Mouse (Mus musculus) thymus, postnatal 0 days (tissue): ENCODE results near the gene Mrpl35. TPM values are rescaled to one million over a fixed set of nuclear protein-coding genes. Genes with fewer than 3 reads are reported as not detected.
"Not testable (repeated sequence)": the region's sequence is repeated elsewhere in the genome, so short reads cannot be mapped to it uniquely, and the experiment has no call there.

Experiments
- DNase-seq: peaks from one replicate; pipeline ENCODE4 v3.0.0-alpha.2; 2015; ENCODE audit warnings: low spot score
- polyA plus RNA-seq: library from polyadenylated mRNA; unstranded; fragments of >200 nt; fragmentation: Nextera tagmentation; extraction: Ambion mirVana; gene quantifications from 2 replicates; pipeline ENCODE4 v1.2.1, GENCODE M21; 2015

The Mrpl35 gene
- 87.0 and 95.4 TPM in 2 replicates for polyA plus RNA-seq

GRCm38 (mm10) chr6:71826869-71827268 lies at the start of gene Mrpl35:
Gene Mrpl35, minus strand, starts transcription at chr6:71826969.
- DNase-seq: no peak

GRCm38 (mm10) chr6:71871396-71871795 lies 44.6 kb upstream of the Mrpl35 start:
- peak; percentile 24 for DNase-seq

- DNase-seq: peak; percentile 18
These were observed 42.0 kb upstream of the Mrpl35 start for GRCm38 (mm10) chr6:71868809-71869208.

GRCm38 (mm10) chr6:71867751-71868150 lies 41.0 kb upstream of the Mrpl35 start:
- no peak for DNase-seq

- not testable (repeated sequence) for DNase-seq
These were observed 20.1 kb upstream of the Mrpl35 start for GRCm38 (mm10) chr6:71846906-71847305.

GRCm38 (mm10) chr6:71840597-71841290 lies 14.0 kb upstream of the Mrpl35 start:
- no peak for DNase-seq

- no peak for DNase-seq
These were observed 13.0 kb upstream of the Mrpl35 start for GRCm38 (mm10) chr6:71839815-71840214.

GRCm38 (mm10) chr6:71836811-71837210 lies 10.0 kb upstream of the Mrpl35 start:
- DNase-seq: no peak

- peak; percentile 95 for DNase-seq
These were observed 4.8 kb upstream of the Mrpl35 start for GRCm38 (mm10) chr6:71831581-71831960.

GRCm38 (mm10) chr6:71830690-71831580 lies 4.2 kb upstream of the Mrpl35 start, which contains the start of gene Immt:
Gene Immt, plus strand, starts transcription at chr6:71831331.
- DNase-seq: peak; percentile 94

- no peak for DNase-seq
These were observed 3.0 kb upstream of the Mrpl35 start for GRCm38 (mm10) chr6:71829768-71830167.

- DNase-seq: no peak
These were observed 2.8 kb downstream of the Mrpl35 start for GRCm38 (mm10) chr6:71823961-71824360.

- DNase-seq: peak; percentile 90
These were observed 3.3 kb downstream of the Mrpl35 start for GRCm38 (mm10) chr6:71823488-71823887.

- no peak for DNase-seq
These were observed 3.7 kb downstream of the Mrpl35 start for GRCm38 (mm10) chr6:71823085-71823484.

GRCm38 (mm10) chr6:71819764-71820292 lies 6.9 kb downstream of the Mrpl35 start:
- DNase-seq: no peak

- no peak for DNase-seq
These were observed 13.9 kb downstream of the Mrpl35 start for GRCm38 (mm10) chr6:71812820-71813219.

- no peak for DNase-seq
These were observed 16.9 kb downstream of the Mrpl35 start for GRCm38 (mm10) chr6:71809890-71810289.

GRCm38 (mm10) chr6:71806713-71807112 lies 20.1 kb downstream of the Mrpl35 start:
- DNase-seq: no peak

GRCm38 (mm10) chr6:71804061-71804829 lies 22.5 kb downstream of the Mrpl35 start:
- peak; percentile 92 for DNase-seq

- no peak for DNase-seq
These were observed 23.2 kb downstream of the Mrpl35 start for GRCm38 (mm10) chr6:71803609-71804008.

- DNase-seq: no peak
These were observed 25.1 kb downstream of the Mrpl35 start for GRCm38 (mm10) chr6:71801714-71802094.
